Mouse (Mus musculus) forebrain, embryonic 16.5 days (tissue): Measurements from ENCODE around the gene Cab39l. TPM values are rescaled to one million over a fixed set of nuclear protein-coding genes. Genes with fewer than 3 reads are reported as not detected.

Source experiments
- ATAC-seq: fragments of 200-750 bp; cut with Nextera tagmentation; 2 replicates; pipeline ENCODE4 v1.8.0; 2017; ENCODE audit warnings: mild to moderate bottlenecking, moderate library complexity
- H3K27ac ChIP-seq: fragments of 300-500 bp; sonication (generic); 2 replicates; pipeline ENCODE4 v1.5.1; 2014; ENCODE audit warnings: low read length, control low read depth
- H3K27me3 ChIP-seq: fragments of 300-500 bp; sonication (generic); replicated peaks from 2 replicates; pipeline ENCODE4 v1.6.1; 2014; ENCODE audit warnings: low read length; ENCODE audit not compliant: control insufficient read depth, insufficient read depth
- H3K36me3 ChIP-seq: fragments of 300-500 bp; sonication (generic); 2 replicates; pipeline ENCODE4 v1.6.1; 2014; ENCODE audit not compliant: control insufficient read depth, insufficient read depth
- H3K4me1 ChIP-seq: fragments of 300-500 bp; sonication (generic); replicated peaks from 2 replicates; pipeline ENCODE4 v1.6.1; 2014; ENCODE audit warnings: low read length; ENCODE audit not compliant: control insufficient read depth, insufficient read depth
- H3K4me2 ChIP-seq: fragments of 300-500 bp; sonication (generic); 2 replicates; pipeline ENCODE4 v1.6.1; 2014; ENCODE audit warnings: mild to moderate bottlenecking, low read length, control low read depth
- H3K4me3 ChIP-seq: fragments of 300-500 bp; sonication (generic); replicated peaks from 2 replicates; pipeline ENCODE4 v1.5.1; 2014; ENCODE audit warnings: mild to moderate bottlenecking, low read length, control low read depth
- H3K9ac ChIP-seq: fragments of 300-500 bp; sonication (generic); replicated peaks from 2 replicates; pipeline ENCODE4 v1.6.1; 2014; ENCODE audit warnings: low read depth, low read length, control low read depth
- H3K9me3 ChIP-seq: fragments of 300-500 bp; sonication (generic); 2 replicates; pipeline ENCODE4 v1.6.1; 2016; ENCODE audit warnings: low read length; ENCODE audit not compliant: control insufficient read depth
- WGBS: fragments of 180-500 bp; shearing (Covaris S2); extraction: QIAGEN DNeasy Blood & Tissue Kit; methylation state at CpG from one replicate; pipeline ENCODE4 v1.1.7; 2014; 5-methylcytosine and 5-hydroxymethylcytosine counted together
- polyA plus RNA-seq: library from polyadenylated mRNA; unstranded; fragments of >200 nt; fragmentation: Nextera tagmentation; extraction: Ambion mirVana; gene quantifications from 2 replicates; pipeline ENCODE4 v1.2.1, GENCODE M21; 2015

Cab39l gene
- polyA plus RNA-seq, 1 experiment from 2014 or later, result 23.5 TPM

- Histone ChIP-seq H3K9ac (no peak overlapping the region), H3K36me3 (no peaks in the 10 kb centered on the region), H3K4me2 (no peak overlapping the region), H3K4me1 (no peaks in the 10 kb centered on the region), H3K27me3 (no peaks in the 10 kb centered on the region; the same call in 1 of the 2 replicates), H3K27ac (no peak overlapping the region), H3K9me3 (no peaks in the 10 kb centered on the region), H3K4me3 (no peak overlapping the region)
- 90% methylated on average over 4 of the region's 4 CpGs for WGBS
- ATAC-seq, result no peak
These were observed 97.2 kb downstream of the Cab39l start for GRCm38 (mm10) chr14:59537829-59538432.

GRCm38 (mm10) chr14:59540230-59540629, 99.5 kb downstream of the Cab39l start:
- 86% methylated on average over 2 of the region's 2 CpGs for WGBS
- no peak overlapping the region for H3K9ac ChIP-seq
- H3K27ac ChIP-seq, result no peak overlapping the region
- H3K4me1 ChIP-seq, result no peaks in the 10 kb centered on the region
- no peaks in the 10 kb centered on the region; the same call in 1 of the 2 replicates for H3K27me3 ChIP-seq
- no peaks in the 10 kb centered on the region for H3K36me3 ChIP-seq
- no peak overlapping the region for H3K4me2 ChIP-seq
- H3K4me3 ChIP-seq, result no peak overlapping the region
- no peak for ATAC-seq
- no peaks in the 10 kb centered on the region for H3K9me3 ChIP-seq

GRCm38 (mm10) chr14:59540761-59541160, 100.0 kb downstream of the Cab39l start:
- H3K27ac ChIP-seq, result no peak overlapping the region
- no peaks in the 10 kb centered on the region for H3K4me1 ChIP-seq
- no peaks in the 10 kb centered on the region; the same call in 1 of the 2 replicates for H3K27me3 ChIP-seq
- H3K9me3 ChIP-seq, result no peaks in the 10 kb centered on the region
- H3K4me3 ChIP-seq, result no peak overlapping the region
- no peak for ATAC-seq
- 78% methylated on average over 6 of the region's 6 CpGs for WGBS
- no peak overlapping the region for H3K4me2 ChIP-seq
- H3K36me3 ChIP-seq, result no peaks in the 10 kb centered on the region
- H3K9ac ChIP-seq, result no peak overlapping the region

- no peaks in the 10 kb centered on the region for H3K27me3 ChIP-seq
- WGBS, result 76% methylated on average over 3 of the region's 3 CpGs
- H3K4me2 ChIP-seq, result no peak overlapping the region
- no peak overlapping the region for H3K9ac ChIP-seq
- H3K9me3 ChIP-seq, result no peaks in the 10 kb centered on the region
- H3K27ac ChIP-seq, result no peak overlapping the region
- H3K4me1 ChIP-seq, result no peaks in the 10 kb centered on the region
- no peak overlapping the region for H3K4me3 ChIP-seq
- H3K36me3 ChIP-seq, result no peaks in the 10 kb centered on the region
- no peak for ATAC-seq
These were observed 102.5 kb downstream of the Cab39l start for GRCm38 (mm10) chr14:59543158-59543826.

GRCm38 (mm10) chr14:59543956-59544355, 103.2 kb downstream of the Cab39l start:
- Histone ChIP-seq H3K27me3 (no peaks in the 10 kb centered on the region), H3K4me3 (no peak overlapping the region), H3K4me2 (no peak overlapping the region), H3K4me1 (no peaks in the 10 kb centered on the region), H3K9me3 (no peaks in the 10 kb centered on the region), H3K36me3 (no peaks in the 10 kb centered on the region), H3K9ac (no peak overlapping the region), H3K27ac (no peak overlapping the region)
- ATAC-seq, result no peak
- 50% methylated on average over 5 of the region's 5 CpGs for WGBS

GRCm38 (mm10) chr14:59546162-59546880, 105.5 kb downstream of the Cab39l start:
- 76% methylated on average over 7 of the region's 7 CpGs for WGBS

GRCm38 (mm10) chr14:59547530-59547929, 106.8 kb downstream of the Cab39l start:
- Histone ChIP-seq H3K9ac (no peak overlapping the region), H3K4me1 (no peaks in the 10 kb centered on the region), H3K27me3 (no peaks in the 10 kb centered on the region), H3K27ac (no peak overlapping the region), H3K4me3 (no peak overlapping the region), H3K4me2 (no peak overlapping the region), H3K36me3 (no peaks in the 10 kb centered on the region), H3K9me3 (no peaks in the 10 kb centered on the region)
- WGBS, result 77% methylated on average over 5 of the region's 5 CpGs
- no peak for ATAC-seq

More at GRCm38 (mm10) chr14:59546162-59546880, 105.5 kb downstream of the Cab39l start:
- no peaks in the 10 kb centered on the region for H3K27me3 ChIP-seq
- no peaks in the 10 kb centered on the region for H3K4me1 ChIP-seq
- H3K4me2 ChIP-seq, result no peak overlapping the region
- no peak overlapping the region for H3K9ac ChIP-seq
- no peak overlapping the region for H3K4me3 ChIP-seq
- H3K27ac ChIP-seq, result no peak overlapping the region
- no peaks in the 10 kb centered on the region for H3K36me3 ChIP-seq
- no peaks in the 10 kb centered on the region for H3K9me3 ChIP-seq
- no peak for ATAC-seq

GRCm38 (mm10) chr14:59548532-59548931, 107.8 kb downstream of the Cab39l start:
- Histone ChIP-seq H3K27me3 (no peaks in the 10 kb centered on the region), H3K4me2 (no peak overlapping the region), H3K4me3 (no peak overlapping the region), H3K36me3 (no peaks in the 10 kb centered on the region), H3K9me3 (no peaks in the 10 kb centered on the region), H3K27ac (no peak overlapping the region), H3K9ac (no peak overlapping the region), H3K4me1 (no peaks in the 10 kb centered on the region)
- ATAC-seq, result no peak
- 32% methylated on average over 2 of the region's 2 CpGs for WGBS

- no peak overlapping the region for H3K4me2 ChIP-seq
- H3K9me3 ChIP-seq, result no peaks in the 10 kb centered on the region
- no peak overlapping the region for H3K4me3 ChIP-seq
- 60% methylated on average over 6 of the region's 6 CpGs for WGBS
- H3K9ac ChIP-seq, result no peak overlapping the region
- H3K27ac ChIP-seq, result no peak overlapping the region
- no peaks in the 10 kb centered on the region for H3K36me3 ChIP-seq
- no peaks in the 10 kb centered on the region for H3K27me3 ChIP-seq
- no peaks in the 10 kb centered on the region for H3K4me1 ChIP-seq
- no peak for ATAC-seq
These were observed 108.3 kb downstream of the Cab39l start for GRCm38 (mm10) chr14:59549106-59549505.
